Mouse (Mus musculus): ENCODE results near the gene Zfp428. TPM values are rescaled to one million over a fixed set of nuclear protein-coding genes. Genes with fewer than 3 reads are reported as not detected.

Zfp428 gene
- total and polyA plus RNA-seq, 3 experiments: 11.1 to 20.4 (median 15.1) TPM

Other genes starting within 250 kb of the Zfp428 start
Only the 20 nearest of the 21 such genes appear.
- gene Zfp61, start 205.8 kb upstream of the Zfp428 start, total RNA-seq (2012; rRNA removed): 1.4 and 3.3 TPM in 2 replicates
- 3.2 and 3.8 TPM in 2 replicates for gene Zfp61, start 205.8 kb upstream of the Zfp428 start, total RNA-seq (2014; rRNA removed)
- 2.0 and 2.3 TPM in 2 replicates for gene Zfp61, start 205.8 kb upstream of the Zfp428 start, polyA plus RNA-seq (2012; ENCODE audit: insufficient read length, low read depth)
- gene Zfp94, start 190.3 kb upstream of the Zfp428 start, total RNA-seq (2012; rRNA removed): 6.0 and 6.7 TPM in 2 replicates
- gene Zfp94, start 190.3 kb upstream of the Zfp428 start, total RNA-seq (2014; rRNA removed): 4.5 and 5.8 TPM in 2 replicates
- 3.3 and 4.7 TPM in 2 replicates for gene Zfp94, start 190.3 kb upstream of the Zfp428 start, polyA plus RNA-seq (2012; ENCODE audit: insufficient read length, low read depth)
- gene Tescl, start 173.1 kb upstream of the Zfp428 start, total RNA-seq (2012; rRNA removed): not detected in 2 replicates
- not detected in 2 replicates for gene Tescl, start 173.1 kb upstream of the Zfp428 start, total RNA-seq (2014; rRNA removed)
- not detected in 2 replicates for gene Tescl, start 173.1 kb upstream of the Zfp428 start, polyA plus RNA-seq (2012; ENCODE audit: insufficient read length, low read depth)
- gene Lypd5, start 157.8 kb upstream of the Zfp428 start, total RNA-seq (2012; rRNA removed): not detected in 2 replicates
- gene Lypd5, start 157.8 kb upstream of the Zfp428 start, total RNA-seq (2014; rRNA removed): not detected in 2 replicates
- gene Lypd5, start 157.8 kb upstream of the Zfp428 start, polyA plus RNA-seq (2012; ENCODE audit: insufficient read length, low read depth): not detected in 2 replicates
- gene Kcnn4, start 136.7 kb upstream of the Zfp428 start, total RNA-seq (2012; rRNA removed): 7.6 and 10.5 TPM in 2 replicates
- gene Kcnn4, start 136.7 kb upstream of the Zfp428 start, total RNA-seq (2014; rRNA removed): 12.9 and 14.3 TPM in 2 replicates
- gene Kcnn4, start 136.7 kb upstream of the Zfp428 start, polyA plus RNA-seq (2012; ENCODE audit: insufficient read length, low read depth): 8.2 and 10.6 TPM in 2 replicates
- 19.1 and 20.5 TPM in 2 replicates for gene Smg9, start 107.4 kb upstream of the Zfp428 start, total RNA-seq (2012; rRNA removed)
- gene Smg9, start 107.4 kb upstream of the Zfp428 start, total RNA-seq (2014; rRNA removed): 16.9 and 19.9 TPM in 2 replicates
- gene Smg9, start 107.4 kb upstream of the Zfp428 start, polyA plus RNA-seq (2012; ENCODE audit: insufficient read length, low read depth): 24.6 and 26.8 TPM in 2 replicates
- gene Irgc1, start 54.7 kb upstream of the Zfp428 start, total RNA-seq (2012; rRNA removed): not detected in 2 replicates
- not detected in 2 replicates for gene Irgc1, start 54.7 kb upstream of the Zfp428 start, total RNA-seq (2014; rRNA removed)
- gene Irgc1, start 54.7 kb upstream of the Zfp428 start, polyA plus RNA-seq (2012; ENCODE audit: insufficient read length, low read depth): not detected in 2 replicates
- 0.13 and 0.29 TPM in 2 replicates for gene Plaur, start 44.5 kb upstream of the Zfp428 start, total RNA-seq (2012; rRNA removed)
- gene Plaur, start 44.5 kb upstream of the Zfp428 start, total RNA-seq (2014; rRNA removed): 0.69 and 0.72 TPM in 2 replicates
- gene Plaur, start 44.5 kb upstream of the Zfp428 start, polyA plus RNA-seq (2012; ENCODE audit: insufficient read length, low read depth): 0.26 and 0.57 TPM in 2 replicates
- gene Cadm4, start 25.0 kb upstream of the Zfp428 start, total RNA-seq (2012; rRNA removed): 0.38 and 0.59 TPM in 2 replicates
- 0.16 and 0.34 TPM in 2 replicates for gene Cadm4, start 25.0 kb upstream of the Zfp428 start, total RNA-seq (2014; rRNA removed)
- gene Cadm4, start 25.0 kb upstream of the Zfp428 start, polyA plus RNA-seq (2012; ENCODE audit: insufficient read length, low read depth): 0.36 and 0.56 TPM in 2 replicates
- 0.08 and 0.17 TPM in 2 replicates for gene AC161166.1, start 5.4 kb downstream of the Zfp428 start, total RNA-seq (2012; rRNA removed)
- not detected in 2 replicates for gene AC161166.1, start 5.4 kb downstream of the Zfp428 start, total RNA-seq (2014; rRNA removed)
- 0.26 TPM in 1 of 2 replicates, not detected in the other for gene AC161166.1, start 5.4 kb downstream of the Zfp428 start, polyA plus RNA-seq (2012; ENCODE audit: insufficient read length, low read depth)
- 8.7 and 10.1 TPM in 2 replicates for gene Irgq, start 23.7 kb downstream of the Zfp428 start, total RNA-seq (2012; rRNA removed)
- gene Irgq, start 23.7 kb downstream of the Zfp428 start, total RNA-seq (2014; rRNA removed): 4.6 and 5.1 TPM in 2 replicates
- 8.6 and 9.9 TPM in 2 replicates for gene Irgq, start 23.7 kb downstream of the Zfp428 start, polyA plus RNA-seq (2012; ENCODE audit: insufficient read length, low read depth)
- 6.1 and 6.4 TPM in 2 replicates for gene Pinlyp, start 39.1 kb downstream of the Zfp428 start, total RNA-seq (2012; rRNA removed)
- gene Pinlyp, start 39.1 kb downstream of the Zfp428 start, total RNA-seq (2014; rRNA removed): 11.9 and 17.3 TPM in 2 replicates
- 6.6 and 7.4 TPM in 2 replicates for gene Pinlyp, start 39.1 kb downstream of the Zfp428 start, polyA plus RNA-seq (2012; ENCODE audit: insufficient read length, low read depth)
- gene Xrcc1, start 39.3 kb downstream of the Zfp428 start, total RNA-seq (2012; rRNA removed): 128 and 136 TPM in 2 replicates
- 81.7 and 86.3 TPM in 2 replicates for gene Xrcc1, start 39.3 kb downstream of the Zfp428 start, total RNA-seq (2014; rRNA removed)
- 148 and 162 TPM in 2 replicates for gene Xrcc1, start 39.3 kb downstream of the Zfp428 start, polyA plus RNA-seq (2012; ENCODE audit: insufficient read length, low read depth)
- 18.6 and 24.1 TPM in 2 replicates for gene Ethe1, start 80.5 kb downstream of the Zfp428 start, total RNA-seq (2012; rRNA removed)
- 25.0 and 32.0 TPM in 2 replicates for gene Ethe1, start 80.5 kb downstream of the Zfp428 start, total RNA-seq (2014; rRNA removed)
- 16.5 and 22.8 TPM in 2 replicates for gene Ethe1, start 80.5 kb downstream of the Zfp428 start, polyA plus RNA-seq (2012; ENCODE audit: insufficient read length, low read depth)
- 0.46 and 0.81 TPM in 2 replicates for gene Zfp575, start 80.6 kb downstream of the Zfp428 start, total RNA-seq (2012; rRNA removed)
- 0.09 TPM in 1 of 2 replicates, not detected in the other for gene Zfp575, start 80.6 kb downstream of the Zfp428 start, total RNA-seq (2014; rRNA removed)
- 0.14 and 0.20 TPM in 2 replicates for gene Zfp575, start 80.6 kb downstream of the Zfp428 start, polyA plus RNA-seq (2012; ENCODE audit: insufficient read length, low read depth)
- gene Phldb3, start 103.8 kb downstream of the Zfp428 start, total RNA-seq (2012; rRNA removed): 3.1 and 3.5 TPM in 2 replicates
- gene Phldb3, start 103.8 kb downstream of the Zfp428 start, total RNA-seq (2014; rRNA removed): 0.89 and 1.1 TPM in 2 replicates
- 3.5 and 3.6 TPM in 2 replicates for gene Phldb3, start 103.8 kb downstream of the Zfp428 start, polyA plus RNA-seq (2012; ENCODE audit: insufficient read length, low read depth)
- not detected in 2 replicates for gene Lypd3, start 129.5 kb downstream of the Zfp428 start, total RNA-seq (2012; rRNA removed)
- not detected in 2 replicates for gene Lypd3, start 129.5 kb downstream of the Zfp428 start, total RNA-seq (2014; rRNA removed)
- not detected in 2 replicates for gene Lypd3, start 129.5 kb downstream of the Zfp428 start, polyA plus RNA-seq (2012; ENCODE audit: insufficient read length, low read depth)
- gene Tex101, start 169.7 kb downstream of the Zfp428 start, total RNA-seq (2012; rRNA removed): not detected in 2 replicates
- gene Tex101, start 169.7 kb downstream of the Zfp428 start, total RNA-seq (2014; rRNA removed): not detected in 2 replicates
- gene Tex101, start 169.7 kb downstream of the Zfp428 start, polyA plus RNA-seq (2012; ENCODE audit: insufficient read length, low read depth): not detected in 2 replicates
- not detected in 2 replicates for gene BC049730, start 202.2 kb downstream of the Zfp428 start, total RNA-seq (2012; rRNA removed)
- not detected in 2 replicates for gene BC049730, start 202.2 kb downstream of the Zfp428 start, total RNA-seq (2014; rRNA removed)
- gene BC049730, start 202.2 kb downstream of the Zfp428 start, polyA plus RNA-seq (2012; ENCODE audit: insufficient read length, low read depth): not detected in 2 replicates
- gene Gm4763, start 219.9 kb downstream of the Zfp428 start, total RNA-seq (2012; rRNA removed): not detected in 2 replicates
- not detected in 2 replicates for gene Gm4763, start 219.9 kb downstream of the Zfp428 start, total RNA-seq (2014; rRNA removed)
- not detected in 2 replicates for gene Gm4763, start 219.9 kb downstream of the Zfp428 start, polyA plus RNA-seq (2012; ENCODE audit: insufficient read length, low read depth)